Mouse (Mus musculus) hindbrain, embryonic 11.5 days (tissue): ENCODE data around the gene Ralgps1. TPM values are rescaled to one million over a fixed set of nuclear protein-coding genes. Genes with fewer than 3 reads are reported as not detected.

ENCODE experiments used
- ATAC-seq: fragments of 200-750 bp; cut with Nextera tagmentation; 2 replicates; pipeline ENCODE4 v1.8.0; 2017; ENCODE audit warnings: mild to moderate bottlenecking, moderate TSS enrichment, moderate library complexity; ENCODE audit not compliant: low FRiP score
- DNase-seq: peaks from one replicate; pipeline ENCODE4 v3.0.0-alpha.2; 2015; ENCODE audit warnings: low spot score
- H3K27ac ChIP-seq: fragments of 300-500 bp; sonication (generic); 2 replicates; pipeline ENCODE4 v1.5.1; 2014; ENCODE audit warnings: mild to moderate bottlenecking, low read depth, low read length
- H3K27me3 ChIP-seq: fragments of 300-500 bp; sonication (generic); 2 replicates; pipeline ENCODE4 v1.6.1; 2014; ENCODE audit warnings: mild to moderate bottlenecking, low read length, moderate library complexity, mixed read lengths; ENCODE audit not compliant: control insufficient read depth, insufficient read depth
- H3K36me3 ChIP-seq: fragments of 300-500 bp; sonication (generic); 2 replicates; pipeline ENCODE4 v1.6.1; 2014; ENCODE audit warnings: mild to moderate bottlenecking, low read length, moderate library complexity, mixed read lengths; ENCODE audit not compliant: control insufficient read depth, insufficient read depth
- H3K4me1 ChIP-seq: fragments of 300-500 bp; sonication (generic); replicated peaks from 2 replicates; pipeline ENCODE4 v1.6.1; 2014; ENCODE audit warnings: low read length, mixed read lengths; ENCODE audit not compliant: control insufficient read depth, insufficient read depth
- H3K4me2 ChIP-seq: fragments of 300-500 bp; sonication (generic); replicated peaks from 2 replicates; pipeline ENCODE4 v1.6.1; 2014; ENCODE audit warnings: mild to moderate bottlenecking, low read depth, low read length
- H3K4me3 ChIP-seq: fragments of 300-500 bp; sonication (generic); 2 replicates; pipeline ENCODE4 v1.5.1; 2014; ENCODE audit warnings: low read depth, low read length
- H3K9ac ChIP-seq: fragments of 300-500 bp; sonication (generic); 2 replicates; pipeline ENCODE4 v1.6.1; 2014; ENCODE audit warnings: low read depth, low read length
- H3K9me3 ChIP-seq: fragments of 300-500 bp; sonication (generic); 2 replicates; pipeline ENCODE4 v1.6.1; 2016; ENCODE audit warnings: low read length; ENCODE audit not compliant: control insufficient read depth
- WGBS: fragments of 180-500 bp; shearing (Covaris S2); extraction: QIAGEN DNeasy Blood & Tissue Kit; methylation state at CpG from one replicate; pipeline ENCODE4 v1.1.7; 2014; 5-methylcytosine and 5-hydroxymethylcytosine counted together
- polyA plus RNA-seq: library from polyadenylated mRNA; unstranded; fragments of >200 nt; fragmentation: Nextera tagmentation; extraction: Ambion mirVana; gene quantifications from 2 replicates; pipeline ENCODE4 v1.2.1, GENCODE M21; 2014

Ralgps1 gene
- polyA plus RNA-seq, 1 experiment from 2014 or later: 20.6 TPM

GRCm38 (mm10) chr2:33399091-33399490, 27.8 kb upstream of the Ralgps1 start:
- H3K9me3 ChIP-seq: no peaks in the 10 kb centered on the region
- H3K27ac ChIP-seq: no peak overlapping the region
- H3K9ac ChIP-seq: no peak overlapping the region
- no peak for DNase-seq
- ATAC-seq: no peak
- no peaks in the 10 kb centered on the region for H3K4me1 ChIP-seq
- no peak overlapping the region for H3K4me2 ChIP-seq
- 81% methylated on average over 6 of the region's 7 CpGs for WGBS
- H3K36me3 ChIP-seq: no peaks in the 10 kb centered on the region
- no peak overlapping the region for H3K4me3 ChIP-seq
- no peaks in the 10 kb centered on the region for H3K27me3 ChIP-seq

- no peak overlapping the region for H3K27ac ChIP-seq
- WGBS: 89% methylated on average over 4 of the region's 4 CpGs
- ATAC-seq (no peak), DNase-seq (no peak)
- H3K4me2 ChIP-seq: no peak overlapping the region
- no peak overlapping the region for H3K9ac ChIP-seq
- H3K36me3 ChIP-seq: no peaks in the 10 kb centered on the region
- no peaks in the 10 kb centered on the region for H3K27me3 ChIP-seq
- no peaks in the 10 kb centered on the region for H3K4me1 ChIP-seq
- no peaks in the 10 kb centered on the region for H3K9me3 ChIP-seq
- H3K4me3 ChIP-seq: no peak overlapping the region
These were observed 25.8 kb upstream of the Ralgps1 start for GRCm38 (mm10) chr2:33397036-33397435.

DNA sequence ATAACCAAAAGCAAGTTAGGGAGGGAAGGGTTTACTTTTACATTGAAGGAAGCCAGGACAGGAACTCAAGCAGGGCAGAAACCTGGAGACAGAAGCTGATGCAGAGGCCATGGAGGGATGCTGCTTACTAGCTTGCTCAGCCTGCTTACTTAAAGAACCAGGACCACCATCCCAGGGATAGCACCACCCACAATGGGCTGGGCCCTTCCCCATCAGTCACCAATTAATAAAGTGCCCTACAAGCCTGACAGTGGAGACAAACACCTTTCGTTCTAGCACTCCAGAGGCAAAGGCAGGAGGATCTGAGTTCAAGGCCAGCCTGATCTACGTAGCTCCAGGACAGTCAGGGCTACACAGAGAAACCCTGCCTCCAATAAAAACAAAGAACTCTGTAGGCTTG, 23.8 kb upstream of the Ralgps1 start:
- no peaks in the 10 kb centered on the region for H3K36me3 ChIP-seq
- no peaks in the 10 kb centered on the region for H3K4me1 ChIP-seq
- no peak overlapping the region for H3K27ac ChIP-seq
- H3K27me3 ChIP-seq: no peaks in the 10 kb centered on the region
- no peak overlapping the region for H3K4me2 ChIP-seq
- no peaks in the 10 kb centered on the region for H3K9me3 ChIP-seq
- H3K9ac ChIP-seq: no peak overlapping the region
- ATAC-seq (no peak), DNase-seq (no peak)
- 75% methylated on average over 2 of the region's 2 CpGs for WGBS
- H3K4me3 ChIP-seq: no peak overlapping the region

GRCm38 (mm10) chr2:33393951-33394635, 22.8 kb upstream of the Ralgps1 start:
- ATAC-seq (no peak), DNase-seq (no peak)
- no peak overlapping the region for H3K27ac ChIP-seq
- no peak overlapping the region for H3K4me2 ChIP-seq
- H3K9ac ChIP-seq: no peak overlapping the region
- H3K36me3 ChIP-seq: no peaks in the 10 kb centered on the region
- H3K9me3 ChIP-seq: no peaks in the 10 kb centered on the region
- WGBS: 82% methylated on average over 11 of the region's 11 CpGs
- H3K27me3 ChIP-seq: no peaks in the 10 kb centered on the region
- no peaks in the 10 kb centered on the region for H3K4me1 ChIP-seq
- no peak overlapping the region for H3K4me3 ChIP-seq

DNA sequence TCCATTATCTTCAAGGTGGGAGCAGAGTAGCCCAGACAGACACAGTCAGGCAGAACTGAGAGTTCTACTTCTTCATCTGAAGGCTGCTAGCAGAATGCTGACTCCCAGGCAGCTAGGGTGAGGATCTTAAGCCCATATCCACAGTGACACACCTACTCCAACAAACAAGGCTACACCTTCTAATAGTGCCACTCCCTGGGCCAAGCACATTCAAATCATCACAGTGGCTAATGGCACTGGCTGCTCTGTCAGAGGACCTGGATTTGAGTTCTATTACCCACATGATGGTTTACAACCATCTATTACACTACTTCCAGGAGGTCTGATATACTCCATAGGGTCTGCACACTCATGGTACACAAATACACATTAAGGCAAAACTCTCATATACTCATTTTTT, 21.7 kb upstream of the Ralgps1 start:
- DNase-seq (no peak), ATAC-seq (no peak)
- no peaks in the 10 kb centered on the region for H3K27me3 ChIP-seq
- H3K4me2 ChIP-seq: no peak overlapping the region
- H3K4me3 ChIP-seq: no peak overlapping the region
- no peaks in the 10 kb centered on the region for H3K4me1 ChIP-seq
- H3K9ac ChIP-seq: no peak overlapping the region
- H3K9me3 ChIP-seq: no peaks in the 10 kb centered on the region
- no peaks in the 10 kb centered on the region for H3K36me3 ChIP-seq
- no peak overlapping the region for H3K27ac ChIP-seq

GRCm38 (mm10) chr2:33371648-33372408, 542 bp upstream of the Ralgps1 start:
- no peaks in the 10 kb centered on the region for H3K4me1 ChIP-seq
- H3K27me3 ChIP-seq: no peaks in the 10 kb centered on the region
- H3K4me2 ChIP-seq: 0 out of 2 replicates have a peak overlapping the region, but pooled peaks have one; percentile 11
- peak overlapping the region; percentile 97 for H3K27ac ChIP-seq
- ATAC-seq (no peak), DNase-seq (peak; percentile 10)
- H3K36me3 ChIP-seq: no peaks in the 10 kb centered on the region
- H3K9ac ChIP-seq: no peak overlapping the region
- WGBS: 33% methylated on average over 18 of the region's 18 CpGs
- no peaks in the 10 kb centered on the region for H3K9me3 ChIP-seq
- peak overlapping the region; percentile 56; the same call in 1 of the 2 replicates for H3K4me3 ChIP-seq

DNA sequence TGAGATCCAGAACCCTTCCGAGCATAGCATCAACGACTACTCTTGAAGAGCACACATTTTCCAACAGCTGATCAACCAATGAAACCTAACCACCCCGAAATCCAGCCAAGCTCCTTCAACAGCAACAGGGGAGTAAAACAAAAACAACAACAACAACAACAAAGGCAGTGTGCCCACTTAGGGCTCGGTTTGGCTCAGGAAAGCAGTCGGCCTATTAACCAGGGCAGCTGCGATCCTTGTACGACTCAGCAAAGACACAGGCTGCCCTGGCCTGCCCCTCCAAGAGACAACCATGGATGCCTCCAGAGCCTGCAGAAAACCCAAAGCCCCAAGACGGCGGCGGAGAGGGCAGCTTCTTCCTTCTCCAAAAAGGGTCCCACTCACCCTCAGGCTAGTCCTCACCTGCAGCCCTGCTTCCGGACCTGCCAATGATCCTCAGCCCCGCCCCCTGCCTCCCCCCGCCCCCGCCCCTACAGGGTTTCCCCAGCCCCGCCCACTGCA, 960 bp downstream of the Ralgps1 start:
- peak; percentile 58 for ATAC-seq

DNA sequence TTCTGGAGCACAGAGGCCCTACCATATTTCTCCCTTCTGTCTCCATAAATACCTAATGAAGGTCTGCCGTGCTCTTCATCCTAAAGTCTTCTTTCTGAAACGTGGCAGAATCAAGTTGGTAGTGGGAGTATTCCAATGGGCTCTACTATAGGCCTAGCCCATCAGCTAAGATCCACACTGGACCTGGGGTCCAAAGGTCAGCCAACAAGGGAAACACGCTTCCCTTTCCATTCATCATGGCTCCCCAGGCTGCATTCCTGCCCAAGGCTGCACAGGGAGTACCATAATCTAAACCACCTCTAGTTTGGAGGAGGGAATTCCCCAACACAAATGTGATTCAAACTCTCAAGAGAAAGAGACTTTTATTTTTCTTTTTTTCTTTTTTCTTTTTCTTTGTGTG, 1.8 kb downstream of the Ralgps1 start:
- WGBS: 63% methylated on average over 3 of the region's 3 CpGs
- Histone ChIP-seq H3K9me3 (no peaks in the 10 kb centered on the region), H3K4me2 (no peak overlapping the region), H3K4me3 (no peak overlapping the region), H3K36me3 (no peaks in the 10 kb centered on the region), H3K27me3 (no peaks in the 10 kb centered on the region), H3K9ac (no peak overlapping the region), H3K4me1 (no peaks in the 10 kb centered on the region), H3K27ac (no peak overlapping the region)
- ATAC-seq: no peak
- DNase-seq: no peak

More for the DNA sequence above, 960 bp downstream of the Ralgps1 start:
- Histone ChIP-seq H3K27me3 (no peaks in the 10 kb centered on the region), H3K36me3 (no peaks in the 10 kb centered on the region), H3K4me3 (peak overlapping the region; percentile 56), H3K27ac (peak overlapping the region; percentile 97), H3K4me1 (no peaks in the 10 kb centered on the region), H3K9me3 (no peaks in the 10 kb centered on the region), H3K4me2 (peak overlapping the region; percentile 52), H3K9ac (peak overlapping the region; percentile 31; the same call in 1 of the 2 replicates)
- DNase-seq: no peak
- 19% methylated on average over 11 of the region's 15 CpGs for WGBS

DNA sequence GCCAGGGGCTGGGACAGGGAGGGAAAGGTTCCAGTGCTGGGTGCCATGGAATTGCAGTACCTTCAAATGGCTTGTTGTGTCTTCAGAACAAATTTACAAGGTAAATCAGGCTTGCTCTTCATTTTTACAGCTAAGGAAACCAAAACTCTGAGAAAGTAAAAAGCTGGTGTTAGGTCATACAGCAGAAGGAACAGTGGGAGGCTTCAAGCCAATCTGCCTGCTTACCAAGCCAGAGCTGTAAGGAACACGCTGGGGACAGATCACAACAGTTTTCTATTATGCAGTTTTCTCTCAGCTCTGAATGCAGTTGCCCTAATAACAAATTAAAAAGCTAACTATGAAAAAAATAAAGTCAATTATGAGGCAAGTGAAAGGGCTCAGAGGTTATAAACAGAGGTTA, 2.8 kb downstream of the Ralgps1 start:
- H3K36me3 ChIP-seq: no peaks in the 10 kb centered on the region
- no peaks in the 10 kb centered on the region for H3K9me3 ChIP-seq
- H3K4me3 ChIP-seq: no peak overlapping the region
- H3K4me1 ChIP-seq: no peaks in the 10 kb centered on the region
- no peak overlapping the region for H3K9ac ChIP-seq
- ATAC-seq (no peak), DNase-seq (no peak)
- H3K4me2 ChIP-seq: no peak overlapping the region
- H3K27me3 ChIP-seq: no peaks in the 10 kb centered on the region
- no peak overlapping the region for H3K27ac ChIP-seq
- 85% methylated on average over 1 of the region's 1 CpGs for WGBS
